In the genomic region with DNA sequence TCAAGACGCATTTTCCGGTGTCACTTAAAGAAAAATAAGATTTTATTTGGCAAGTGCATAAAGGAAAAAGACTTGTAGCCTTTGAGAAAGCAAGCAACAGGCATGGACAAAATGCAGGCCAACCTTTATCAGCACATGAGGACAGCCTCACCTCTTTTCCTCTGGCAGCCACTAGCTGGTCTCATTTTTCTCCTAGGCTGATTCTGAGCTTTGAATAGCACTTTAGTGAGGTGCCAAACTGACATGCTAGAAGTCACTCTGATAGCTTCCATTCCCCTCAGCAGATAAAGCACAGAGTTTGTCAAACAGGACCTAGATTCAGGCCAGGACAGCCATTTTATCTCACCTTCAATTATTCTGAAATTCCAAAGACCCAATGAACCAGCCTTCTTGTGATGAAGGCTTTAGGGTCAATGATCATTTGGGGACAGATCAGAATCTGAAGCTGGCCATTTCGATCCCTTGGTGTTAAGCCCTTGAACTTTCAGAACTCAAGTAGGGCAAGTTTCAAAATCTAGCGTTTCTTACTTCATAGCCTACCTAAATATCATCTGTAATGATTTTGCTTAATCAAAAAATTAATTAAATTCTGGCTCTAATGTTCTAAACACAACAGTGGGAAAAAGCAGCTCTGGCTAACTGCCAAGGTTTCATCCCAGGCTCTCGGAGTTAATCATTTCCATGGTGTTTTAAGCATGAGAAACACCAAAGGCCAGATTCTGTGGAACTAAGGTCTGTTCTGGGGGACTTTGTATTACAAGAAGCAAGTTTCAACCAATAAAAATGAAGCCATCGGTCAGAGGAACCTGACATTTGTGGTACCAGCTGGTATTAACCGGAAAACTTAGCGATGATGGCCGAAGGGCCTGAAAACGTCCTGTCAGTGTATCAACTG, we compare ENCODE assay signal across 11 mouse cellular contexts. TPM values are rescaled to one million over a fixed set of nuclear protein-coding genes. Genes with fewer than 3 reads are reported as not detected.
DNase-seq lines count a peak whose midpoint lies in the region; ATAC-seq and TF ChIP-seq lines count a peak whose summit lies in the region.
"Had no signal": no experiment of that assay in that cellular context is flagged by ENCODE, and none has a peak within 500 bp of the region (broad histone marks: within the 10 kb centered on the region; RNA-seq: fewer than 3 reads in every experiment).

No protein-coding gene starts in this region.

- TF ChIP-seq POLR2A in thymus, adult 2 months (IDR thresholded peaks at IDR 0.05; ENCODE audit: control insufficient read depth, extremely low read depth, insufficient read depth, low read length, poor library complexity), result no peak

- no peak overlapping the region for H3K27ac ChIP-seq in lung, embryonic 14.5 days (ENCODE audit: low read depth)
- peak overlapping the region; percentile 59 for H3K27ac ChIP-seq in heart, embryonic 15.5 days
- peak overlapping the region; percentile 88 for H3K27ac ChIP-seq in kidney, embryonic 16.5 days (ENCODE audit: low read length)
- H3K27ac ChIP-seq in thymus, adult 2 months (ENCODE audit: control insufficient read depth, insufficient read depth, low read length), result no peak overlapping the region
- H3K27ac ChIP-seq: hindbrain, embryonic 13.5 days had no signal

- no peaks in the 10 kb centered on the region for H3K27me3 ChIP-seq in lung, embryonic 14.5 days (ENCODE audit: insufficient read depth, low read length)
- H3K27me3 ChIP-seq in heart, embryonic 15.5 days, result no peaks in the 10 kb centered on the region
- H3K27me3 ChIP-seq in kidney, embryonic 16.5 days (ENCODE audit: insufficient read depth, low read length), result no peaks in the 10 kb centered on the region
- H3K27me3 ChIP-seq in thymus, adult 2 months (ENCODE audit: control insufficient read depth, insufficient read depth, low read length), result no peaks in the 10 kb centered on the region
- H3K27me3 ChIP-seq: CH12.LX; hindbrain, embryonic 13.5 days had no signal

- H3K9ac ChIP-seq in lung, embryonic 14.5 days, result no peak overlapping the region
- H3K9ac ChIP-seq in heart, embryonic 15.5 days, result no peak overlapping the region
- no peak overlapping the region for H3K9ac ChIP-seq in kidney, embryonic 16.5 days (replicated peaks; ENCODE audit: low read length)
- H3K9ac ChIP-seq: hindbrain, embryonic 13.5 days had no signal

- DNase-seq in lung, embryonic 14.5 days, result peak; percentile 23
- DNase-seq in lung, adult 18-20 months, result no peak
- DNase-seq in right cerebral cortex, postnatal 14 days, result no peak
- no peak for DNase-seq in thymus, adult 2 months
- DNase-seq in testis, postnatal 14 days (ENCODE audit: low spot score), result no peak
- DNase-seq: spleen, adult 18-20 months had no signal

- 68% methylated on average over 10 of the region's 10 CpGs for WGBS in lung, embryonic 14.5 days
- WGBS in heart, embryonic 15.5 days, result 66% methylated on average over 10 of the region's 10 CpGs
- WGBS in kidney, embryonic 16.5 days, result 69% methylated on average over 10 of the region's 10 CpGs
- 97% methylated on average over 10 of the region's 10 CpGs for WGBS in thymus, adult 2 months

- no peak for TF ChIP-seq CTCF in lung, embryonic 14.5 days (IDR thresholded peaks at IDR 0.05; ENCODE audit: low read depth)
- no peak for TF ChIP-seq CTCF in thymus, adult 2 months (IDR thresholded peaks at IDR 0.05; ENCODE audit: borderline replicate concordance, control insufficient read depth, extremely low read depth, insufficient read depth, low read length, poor library complexity)

- no peak overlapping the region for H3K4me2 ChIP-seq in lung, embryonic 14.5 days
- H3K4me2 ChIP-seq in heart, embryonic 15.5 days, result no peak overlapping the region
- no peak overlapping the region for H3K4me2 ChIP-seq in kidney, embryonic 16.5 days (replicated peaks; ENCODE audit: low read depth, low read length)
- H3K4me2 ChIP-seq: hindbrain, embryonic 13.5 days had no signal

- no peaks in the 10 kb centered on the region; the same call in 1 of the 2 replicates for H3K4me1 ChIP-seq in lung, embryonic 14.5 days (ENCODE audit: insufficient read depth)
- H3K4me1 ChIP-seq in heart, embryonic 15.5 days (replicated peaks), result peaks cover 28% of the 10 kb centered on the region
- peaks cover 13% of the 10 kb centered on the region; the same call in 1 of the 2 replicates for H3K4me1 ChIP-seq in kidney, embryonic 16.5 days (ENCODE audit: insufficient read depth, low read length)
- no peaks in the 10 kb centered on the region for H3K4me1 ChIP-seq in thymus, adult 2 months (replicated peaks; ENCODE audit: control insufficient read depth, insufficient read depth, low read length)

- H3K36me3 ChIP-seq in lung, embryonic 14.5 days (ENCODE audit: insufficient read depth), result no peaks in the 10 kb centered on the region
- no peaks in the 10 kb centered on the region for H3K36me3 ChIP-seq in heart, embryonic 15.5 days
- H3K36me3 ChIP-seq in kidney, embryonic 16.5 days (ENCODE audit: insufficient read depth, low read length), result no peaks in the 10 kb centered on the region
- H3K36me3 ChIP-seq in thymus, adult 2 months (ENCODE audit: control insufficient read depth, insufficient read depth, low read length), result no peaks in the 10 kb centered on the region
- H3K36me3 ChIP-seq: hindbrain, embryonic 13.5 days had no signal

- ATAC-seq in lung, embryonic 14.5 days (ENCODE audit: insufficient read depth), result no peak
- ATAC-seq in heart, embryonic 15.5 days (replicated peaks; ENCODE audit: insufficient number of reproducible peaks, insufficient read depth, low FRiP score, low read depth), result peak; percentile 62; the same call in 1 of the 2 replicates
- ATAC-seq in kidney, embryonic 16.5 days (ENCODE audit: low FRiP score, low TSS enrichment), result peak; percentile 67

- no peak overlapping the region for H3K4me3 ChIP-seq in lung, embryonic 14.5 days (ENCODE audit: low read depth, low read length)
- no peak overlapping the region for H3K4me3 ChIP-seq in heart, embryonic 15.5 days
- no peak overlapping the region for H3K4me3 ChIP-seq in kidney, embryonic 16.5 days (ENCODE audit: low read length)
- H3K4me3 ChIP-seq in thymus, adult 2 months (ENCODE audit: control insufficient read depth, insufficient read depth, low read length), result no peak overlapping the region
- H3K4me3 ChIP-seq: hindbrain, embryonic 13.5 days; myocyte had no signal

- no peaks in the 10 kb centered on the region for H3K9me3 ChIP-seq in lung, embryonic 14.5 days (ENCODE audit: low read depth, low read length)
- no peaks in the 10 kb centered on the region for H3K9me3 ChIP-seq in heart, embryonic 15.5 days (replicated peaks)
- no peaks in the 10 kb centered on the region for H3K9me3 ChIP-seq in kidney, embryonic 16.5 days (ENCODE audit: low read length)
- H3K9me3 ChIP-seq: hindbrain, embryonic 13.5 days had no signal

RNA-seq across cellular contexts. Expression of gene Setmar, which starts 37.3 kb away (rescaled TPM):
- 6.0 and 6.9 TPM in 2 replicates for polyA plus RNA-seq in lung, embryonic 14.5 days (2014; fragmentation: Nextera tagmentation; extraction: Ambion mirVana)
- polyA plus RNA-seq in heart, embryonic 15.5 days (2015; fragmentation: Nextera tagmentation; extraction: Ambion mirVana), result 4.8 and 5.6 TPM in 2 replicates
- polyA plus RNA-seq in kidney, embryonic 16.5 days (2015; fragmentation: Nextera tagmentation; extraction: Ambion mirVana), result 8.2 and 9.3 TPM in 2 replicates
- 2.7 TPM in 2 replicates for polyA plus RNA-seq in thymus, adult 2 months (2012; rRNA removed)

Comparison
In these comparisons a context has a peak if more than half of its experiments do, and no peak if none do; other contexts are left out.
1. H3K27ac ChIP-seq: peak in heart, embryonic 15.5 days (single experiment) and kidney, embryonic 16.5 days (single experiment); none in lung, embryonic 14.5 days (single experiment) and thymus, adult 2 months (single experiment).